Comparison of ENCODE assay signal across 27 mouse cellular contexts in genomic region chr17:10465467-10465866, GRCm38 (mm10).
DNase-seq lines count a peak whose midpoint lies in the region; ATAC-seq lines count a peak whose summit lies in the region.
"Had no signal": no experiment of that assay in that cellular context is flagged by ENCODE, and none has a peak within 500 bp of the region (broad histone marks: within the 10 kb centered on the region; RNA-seq: fewer than 3 reads in every experiment).

No protein-coding gene starts in this region.

- no peak overlapping the region for H3K27ac ChIP-seq in forebrain, embryonic 11.5 days (ENCODE audit: low read depth, low read length)
- no peak overlapping the region for H3K27ac ChIP-seq in forebrain, embryonic 10.5 days
- 0 out of 2 replicates have a peak overlapping the region, but pooled peaks have one; percentile 16 for H3K27ac ChIP-seq in heart, embryonic 16.5 days (ENCODE audit: low read length)
- peak overlapping the region; percentile 63 for H3K27ac ChIP-seq in lung, embryonic 16.5 days (ENCODE audit: low read length)
- H3K27ac ChIP-seq in midbrain, embryonic 10.5 days (replicated peaks): 0 out of 2 replicates have a peak overlapping the region, but pooled peaks have one; percentile 17
- H3K27ac ChIP-seq in midbrain, embryonic 11.5 days (ENCODE audit: low read depth, low read length): no peak overlapping the region
- H3K27ac ChIP-seq: embryonic facial prominence, embryonic 13.5 days; heart, embryonic 13.5 days; hindbrain, embryonic 10.5 days; hindbrain, embryonic 13.5 days had no signal

- H3K4me1 ChIP-seq in forebrain, embryonic 11.5 days (replicated peaks; ENCODE audit: control insufficient read depth, insufficient read depth, low read length): no peaks in the 10 kb centered on the region
- H3K4me1 ChIP-seq in forebrain, embryonic 10.5 days: no peaks in the 10 kb centered on the region
- H3K4me1 ChIP-seq in heart, embryonic 16.5 days (ENCODE audit: control insufficient read depth, insufficient read depth, low read length): peaks cover 3% of the 10 kb centered on the region; the same call in 1 of the 2 replicates
- peaks cover 22% of the 10 kb centered on the region for H3K4me1 ChIP-seq in lung, embryonic 16.5 days (replicated peaks; ENCODE audit: control insufficient read depth, insufficient read depth, low read length)
- no peaks in the 10 kb centered on the region for H3K4me1 ChIP-seq in midbrain, embryonic 10.5 days
- H3K4me1 ChIP-seq in midbrain, embryonic 11.5 days (ENCODE audit: control insufficient read depth, insufficient read depth, low read length): no peaks in the 10 kb centered on the region
- H3K4me1 ChIP-seq: embryonic facial prominence, embryonic 10.5 days; embryonic facial prominence, embryonic 13.5 days; hindbrain, embryonic 13.5 days had no signal

- no peak for ATAC-seq in forebrain, embryonic 11.5 days (replicated peaks; ENCODE audit: low FRiP score)
- no peak for ATAC-seq in heart, embryonic 16.5 days (replicated peaks; ENCODE audit: extremely low read depth, insufficient read depth, low FRiP score)
- no peak for ATAC-seq in lung, embryonic 16.5 days (ENCODE audit: low read depth)
- ATAC-seq in midbrain, embryonic 11.5 days (ENCODE audit: low FRiP score): no peak
- ATAC-seq: activated CD4-positive, CD25-positive, alpha-beta regulatory T cell, adult 4 months; forebrain, embryonic 14.5 days; forebrain, postnatal 0 days; hindbrain, embryonic 16.5 days had no signal

- H3K4me3 ChIP-seq in forebrain, embryonic 11.5 days (ENCODE audit: low read depth, low read length): no peak overlapping the region
- no peak overlapping the region for H3K4me3 ChIP-seq in forebrain, embryonic 10.5 days
- no peak overlapping the region for H3K4me3 ChIP-seq in heart, embryonic 16.5 days (ENCODE audit: low read length)
- no peak overlapping the region for H3K4me3 ChIP-seq in lung, embryonic 16.5 days (ENCODE audit: low read length)
- H3K4me3 ChIP-seq in midbrain, embryonic 10.5 days: no peak overlapping the region
- no peak overlapping the region for H3K4me3 ChIP-seq in midbrain, embryonic 11.5 days (ENCODE audit: low read depth, low read length)
- H3K4me3 ChIP-seq: embryonic facial prominence, embryonic 10.5 days; embryonic facial prominence, embryonic 13.5 days; erythroblast, embryonic 14.5 days; heart, embryonic 13.5 days; hindbrain, embryonic 10.5 days; hindbrain, embryonic 13.5 days had no signal

- 88% methylated on average over 6 of the region's 6 CpGs for WGBS in forebrain, embryonic 11.5 days
- WGBS in forebrain, embryonic 10.5 days: 86% methylated on average over 6 of the region's 6 CpGs
- 78% methylated on average over 6 of the region's 6 CpGs for WGBS in heart, embryonic 16.5 days
- WGBS in lung, embryonic 16.5 days: 54% methylated on average over 6 of the region's 6 CpGs
- 88% methylated on average over 6 of the region's 6 CpGs for WGBS in midbrain, embryonic 10.5 days
- whole genome bisulfite sequencing in midbrain, embryonic 11.5 days: 83% methylated on average over 6 of the region's 6 CpGs

- no peak overlapping the region for H3K4me2 ChIP-seq in forebrain, embryonic 11.5 days (ENCODE audit: low read depth, low read length, severe bottlenecking)
- no peak overlapping the region for H3K4me2 ChIP-seq in heart, embryonic 16.5 days (ENCODE audit: low read depth, low read length)
- H3K4me2 ChIP-seq in lung, embryonic 16.5 days (ENCODE audit: low read depth, low read length): no peak overlapping the region
- no peak overlapping the region for H3K4me2 ChIP-seq in midbrain, embryonic 11.5 days
- H3K4me2 ChIP-seq: embryonic facial prominence, embryonic 13.5 days; heart, embryonic 13.5 days; hindbrain, embryonic 13.5 days had no signal

- peak; percentile 19 for DNase-seq in forebrain, embryonic 11.5 days (ENCODE audit: low spot score)
- DNase-seq in forebrain, embryonic 10.5 days (ENCODE audit: extremely low spot score, low spot score): no peak
- DNase-seq in heart, adult 18-20 months: no peak
- DNase-seq in lung, postnatal 4 days: no peak
- DNase-seq in midbrain, embryonic 10.5 days (ENCODE audit: low spot score): no peak
- no peak for DNase-seq in midbrain, embryonic 11.5 days (ENCODE audit: low spot score, missing footprints)
- DNase-seq: adrenal gland, adult 8-10 months; adrenal gland, postnatal 25 days; cerebellum, adult 11-12 months; cerebellum, adult 8-10 months; cerebellum, postnatal 10 days; cerebellum, postnatal 36 days; embryo, embryonic 11 days; forebrain, postnatal 0 days; gastrocnemius, postnatal 25 days; heart, postnatal 36 days had no signal

- no peaks in the 10 kb centered on the region for H3K9me3 ChIP-seq in forebrain, embryonic 11.5 days (ENCODE audit: control insufficient read depth, low read length)
- no peaks in the 10 kb centered on the region for H3K9me3 ChIP-seq in forebrain, embryonic 10.5 days
- no peaks in the 10 kb centered on the region for H3K9me3 ChIP-seq in heart, embryonic 16.5 days (replicated peaks; ENCODE audit: control insufficient read depth, low read length)
- no peaks in the 10 kb centered on the region for H3K9me3 ChIP-seq in lung, embryonic 16.5 days (ENCODE audit: control insufficient read depth, low read length)
- no peaks in the 10 kb centered on the region for H3K9me3 ChIP-seq in midbrain, embryonic 10.5 days (replicated peaks)
- H3K9me3 ChIP-seq in midbrain, embryonic 11.5 days (ENCODE audit: control insufficient read depth, low read length): no peaks in the 10 kb centered on the region
- H3K9me3 ChIP-seq: embryonic facial prominence, embryonic 10.5 days; embryonic facial prominence, embryonic 13.5 days; heart, embryonic 13.5 days; hindbrain, embryonic 10.5 days; hindbrain, embryonic 13.5 days had no signal

- no peaks in the 10 kb centered on the region for H3K27me3 ChIP-seq in forebrain, embryonic 11.5 days (ENCODE audit: control insufficient read depth, insufficient read depth, low read length)
- no peaks in the 10 kb centered on the region for H3K27me3 ChIP-seq in forebrain, embryonic 10.5 days (ENCODE audit: poor library complexity, severe bottlenecking)
- no peaks in the 10 kb centered on the region for H3K27me3 ChIP-seq in heart, embryonic 16.5 days (ENCODE audit: control insufficient read depth, insufficient read depth, low read length)
- no peaks in the 10 kb centered on the region for H3K27me3 ChIP-seq in lung, embryonic 16.5 days (ENCODE audit: control insufficient read depth, insufficient read depth, low read depth, low read length)
- no peaks in the 10 kb centered on the region for H3K27me3 ChIP-seq in midbrain, embryonic 10.5 days (ENCODE audit: low read depth, poor library complexity, severe bottlenecking)
- no peaks in the 10 kb centered on the region for H3K27me3 ChIP-seq in midbrain, embryonic 11.5 days (ENCODE audit: control insufficient read depth, insufficient read depth, low read length)
- H3K27me3 ChIP-seq: embryonic facial prominence, embryonic 13.5 days; heart, embryonic 13.5 days; hindbrain, embryonic 13.5 days had no signal

- no peaks in the 10 kb centered on the region for H3K36me3 ChIP-seq in forebrain, embryonic 11.5 days (ENCODE audit: control insufficient read depth, insufficient read depth, low read length)
- no peaks in the 10 kb centered on the region for H3K36me3 ChIP-seq in forebrain, embryonic 10.5 days (replicated peaks)
- no peaks in the 10 kb centered on the region for H3K36me3 ChIP-seq in heart, embryonic 16.5 days (ENCODE audit: control insufficient read depth, insufficient read depth)
- no peaks in the 10 kb centered on the region for H3K36me3 ChIP-seq in lung, embryonic 16.5 days (ENCODE audit: control insufficient read depth, insufficient read depth, low read length)
- no peaks in the 10 kb centered on the region for H3K36me3 ChIP-seq in midbrain, embryonic 10.5 days
- H3K36me3 ChIP-seq in midbrain, embryonic 11.5 days (ENCODE audit: control insufficient read depth, insufficient read depth, low read length): no peaks in the 10 kb centered on the region
- H3K36me3 ChIP-seq: embryonic facial prominence, embryonic 10.5 days; embryonic facial prominence, embryonic 13.5 days; heart, embryonic 13.5 days; hindbrain, embryonic 10.5 days; hindbrain, embryonic 13.5 days had no signal

- no peak overlapping the region for H3K9ac ChIP-seq in forebrain, embryonic 11.5 days (ENCODE audit: low read length)
- H3K9ac ChIP-seq in heart, embryonic 16.5 days (ENCODE audit: low read length): 0 out of 2 replicates have a peak overlapping the region, but pooled peaks have one; percentile 12
- no peak overlapping the region for H3K9ac ChIP-seq in lung, embryonic 16.5 days (ENCODE audit: low read length)
- no peak overlapping the region for H3K9ac ChIP-seq in midbrain, embryonic 11.5 days (ENCODE audit: low read length)
- H3K9ac ChIP-seq: embryonic facial prominence, embryonic 13.5 days; forebrain, postnatal 0 days; heart, embryonic 13.5 days; hindbrain, embryonic 13.5 days had no signal

Comparison
In these comparisons a context has a peak if more than half of its experiments do, and no peak if none do; other contexts are left out.
1. H3K27ac ChIP-seq: peak in heart, embryonic 16.5 days (single experiment), lung, embryonic 16.5 days (single experiment) and midbrain, embryonic 10.5 days (single experiment); none in forebrain, embryonic 11.5 days (single experiment), forebrain, embryonic 10.5 days (single experiment) and midbrain, embryonic 11.5 days (single experiment).